ENCODE assay signal across 12 mouse cellular contexts in genomic region chr11:58967346-58967745, GRCm38 (mm10). TPM values are rescaled to one million over a fixed set of nuclear protein-coding genes. Genes with fewer than 3 reads are reported as not detected.
A peak's percentile ranks its signal among the peaks of the same experiment; 100 is the strongest.
DNase-seq lines count a peak whose midpoint lies in the region; ATAC-seq and TF ChIP-seq lines count a peak whose summit lies in the region.
"Had no signal": no experiment of that assay in that cellular context is flagged by ENCODE, and none has a peak within 500 bp of the region (broad histone marks: within the 10 kb centered on the region; RNA-seq: fewer than 3 reads in every experiment).

No protein-coding gene starts in this region.

- H3K4me2 ChIP-seq in liver, postnatal 0 days (ENCODE audit: low read depth, low read length): no peak overlapping the region
- H3K4me2 ChIP-seq in liver, embryonic 11.5 days: no peak overlapping the region
- no peak overlapping the region for H3K4me2 ChIP-seq in midbrain, embryonic 11.5 days

- TF ChIP-seq EP300 in liver, postnatal 0 days (IDR thresholded peaks at IDR 0.05; ENCODE audit: low read depth): no peak

- no peak overlapping the region for H3K9ac ChIP-seq in liver, postnatal 0 days (replicated peaks)
- no peak overlapping the region for H3K9ac ChIP-seq in liver, embryonic 11.5 days (ENCODE audit: low read depth, low read length)
- H3K9ac ChIP-seq in midbrain, embryonic 11.5 days (ENCODE audit: low read length): no peak overlapping the region

- peaks cover 9% of the 10 kb centered on the region; the same call in 1 of the 2 replicates for H3K36me3 ChIP-seq in liver, postnatal 0 days (replicated peaks; ENCODE audit: insufficient read depth, low read length)
- no peaks in the 10 kb centered on the region for H3K36me3 ChIP-seq in liver, embryonic 11.5 days (ENCODE audit: control insufficient read depth, insufficient read depth, low read length)
- no peaks in the 10 kb centered on the region for H3K36me3 ChIP-seq in splenic B cell, adult 2 months (ENCODE audit: control insufficient read depth, insufficient read depth, low read length, poor library complexity, severe bottlenecking)
- H3K36me3 ChIP-seq in midbrain, embryonic 11.5 days (ENCODE audit: control insufficient read depth, insufficient read depth, low read length): peaks cover 3% of the 10 kb centered on the region; the same call in 1 of the 2 replicates

- DNase-seq in cerebellum, postnatal 10 days: peak; percentile 64 to 70
- DNase-seq in cerebellum, postnatal 4 days (ENCODE audit: low spot score in 2 of 2): no peak
- DNase-seq in liver, postnatal 0 days: peak; percentile 50
- DNase-seq in liver, embryonic 11.5 days (ENCODE audit: low spot score): no peak
- peak; percentile 47 for DNase-seq in c-Kit-positive CD71-positive TER-119-positive erythroid progenitor cells, embryonic 14.5 days (ENCODE audit: low spot score)
- peak; percentile 83 for DNase-seq in splenic B cell, adult 2 months (ENCODE audit: low read depth, low spot score)
- DNase-seq in layer of hippocampus, postnatal 36 days: no peak
- no peak for DNase-seq in midbrain, embryonic 11.5 days (ENCODE audit: low spot score, missing footprints)
- DNase-seq: cerebellum, adult 11 months; spleen, adult 18-20 months had no signal

- no peak for ATAC-seq in liver, postnatal 0 days
- no peak for ATAC-seq in liver, embryonic 11.5 days (replicated peaks; ENCODE audit: low FRiP score)
- ATAC-seq in midbrain, embryonic 11.5 days (ENCODE audit: low FRiP score): no peak

- H3K27ac ChIP-seq in liver, postnatal 0 days (ENCODE audit: low read depth): no peak overlapping the region
- no peak overlapping the region for H3K27ac ChIP-seq in liver, embryonic 11.5 days (ENCODE audit: low read depth, low read length)
- H3K27ac ChIP-seq in midbrain, embryonic 11.5 days (ENCODE audit: low read depth, low read length): no peak overlapping the region
- H3K27ac ChIP-seq: forebrain, embryonic 10.5 days; limb, embryonic 10.5 days had no signal

- 86% methylated on average over 1 of the region's 1 CpGs for WGBS in liver, postnatal 0 days (ENCODE audit: insufficient replicate concordance)
- 95% methylated on average over 1 of the region's 1 CpGs for WGBS in liver, embryonic 11.5 days
- WGBS in midbrain, embryonic 11.5 days: 96% methylated on average over 1 of the region's 1 CpGs

- peaks cover 15% of the 10 kb centered on the region for H3K4me1 ChIP-seq in liver, postnatal 0 days (ENCODE audit: insufficient read depth)
- H3K4me1 ChIP-seq in liver, embryonic 11.5 days (replicated peaks; ENCODE audit: control insufficient read depth, insufficient read depth, low read length): 0 out of 2 replicates have a peak, but pooled peaks cover 9% of the 10 kb centered on the region
- peaks cover 4% of the 10 kb centered on the region for H3K4me1 ChIP-seq in midbrain, embryonic 11.5 days (ENCODE audit: control insufficient read depth, insufficient read depth, low read length)

- H3K27me3 ChIP-seq in liver, postnatal 0 days (ENCODE audit: insufficient read depth, low read length): no peaks in the 10 kb centered on the region
- H3K27me3 ChIP-seq in liver, embryonic 11.5 days (replicated peaks; ENCODE audit: control insufficient read depth, insufficient read depth, low read length): peaks cover 8% of the 10 kb centered on the region
- no peaks in the 10 kb centered on the region for H3K27me3 ChIP-seq in splenic B cell, adult 2 months (ENCODE audit: control insufficient read depth, insufficient read depth, low read length, poor library complexity, severe bottlenecking)
- no peaks in the 10 kb centered on the region for H3K27me3 ChIP-seq in midbrain, embryonic 11.5 days (ENCODE audit: control insufficient read depth, insufficient read depth, low read length)

- TF ChIP-seq CTCF in liver, postnatal 0 days (IDR thresholded peaks at IDR 0.05; ENCODE audit: low read depth): peak; percentile 76

- no peak overlapping the region for H3K4me3 ChIP-seq in liver, postnatal 0 days (ENCODE audit: low read depth, low read length)
- no peak overlapping the region for H3K4me3 ChIP-seq in liver, embryonic 11.5 days (ENCODE audit: low read depth, low read length)
- H3K4me3 ChIP-seq in midbrain, embryonic 11.5 days (ENCODE audit: low read depth, low read length): no peak overlapping the region
- H3K4me3 ChIP-seq: forebrain, embryonic 10.5 days; limb, embryonic 10.5 days had no signal

- H3K9me3 ChIP-seq in liver, postnatal 0 days (ENCODE audit: low read length): no peaks in the 10 kb centered on the region
- no peaks in the 10 kb centered on the region for H3K9me3 ChIP-seq in liver, embryonic 11.5 days (ENCODE audit: control insufficient read depth, low read length)
- H3K9me3 ChIP-seq in midbrain, embryonic 11.5 days (ENCODE audit: control insufficient read depth, low read length): no peaks in the 10 kb centered on the region
- H3K9me3 ChIP-seq: forebrain, embryonic 10.5 days; limb, embryonic 10.5 days had no signal

RNA-seq across cellular contexts. Expression of gene Trim11, which starts 10.5 kb away (rescaled TPM):
- polyA plus RNA-seq in liver, postnatal 0 days (2015; fragmentation: Nextera tagmentation; extraction: Ambion mirVana): 8.8 and 8.9 TPM in 2 replicates
- 17.3 and 17.8 TPM in 2 replicates for polyA plus RNA-seq in liver, embryonic 11.5 days (2014; fragmentation: Nextera tagmentation; extraction: Ambion mirVana)
- total RNA-seq in layer of hippocampus, postnatal 36 days (2021): 10 to 100 TPM; 28.8 to 29.3 TPM
- 17.6 and 18.5 TPM in 2 replicates for polyA plus RNA-seq in midbrain, embryonic 11.5 days (2014; fragmentation: Nextera tagmentation; extraction: Ambion mirVana)

RNA-seq across cellular contexts. Expression of gene Hist3h2a, which starts 12.9 kb away (rescaled TPM):
- 14.3 and 14.8 TPM in 2 replicates for polyA plus RNA-seq in liver, postnatal 0 days (2015; fragmentation: Nextera tagmentation; extraction: Ambion mirVana)
- 12.0 and 14.5 TPM in 2 replicates for polyA plus RNA-seq in liver, embryonic 11.5 days (2014; fragmentation: Nextera tagmentation; extraction: Ambion mirVana)
- 10 to 100 TPM; 73.2 to 83.2 TPM for total RNA-seq in layer of hippocampus, postnatal 36 days (2021)
- polyA plus RNA-seq in midbrain, embryonic 11.5 days (2014; fragmentation: Nextera tagmentation; extraction: Ambion mirVana): 57.8 and 61.8 TPM in 2 replicates

RNA-seq across cellular contexts. Expression of gene Trim17, which starts 12.9 kb away (rescaled TPM):
- 0.11 and 0.15 TPM in 2 replicates for polyA plus RNA-seq in liver, postnatal 0 days (2015; fragmentation: Nextera tagmentation; extraction: Ambion mirVana)
- 0.23 and 0.38 TPM in 2 replicates for polyA plus RNA-seq in liver, embryonic 11.5 days (2014; fragmentation: Nextera tagmentation; extraction: Ambion mirVana)
- total RNA-seq in layer of hippocampus, postnatal 36 days (2021): 1 to 10 TPM; 5.6 to 6.2 TPM
- polyA plus RNA-seq in midbrain, embryonic 11.5 days (2014; fragmentation: Nextera tagmentation; extraction: Ambion mirVana): 0.45 and 0.62 TPM in 2 replicates

RNA-seq across cellular contexts. Expression of gene Hist3h2ba, which starts 18.6 kb away (rescaled TPM):
- 4.9 and 10.0 TPM in 2 replicates for polyA plus RNA-seq in liver, postnatal 0 days (2015; fragmentation: Nextera tagmentation; extraction: Ambion mirVana)
- polyA plus RNA-seq in liver, embryonic 11.5 days (2014; fragmentation: Nextera tagmentation; extraction: Ambion mirVana): 6.3 and 6.9 TPM in 2 replicates
- total RNA-seq in layer of hippocampus, postnatal 36 days (2021): 10 to 100 TPM; 88.8 to 93.5 TPM
- 99.9 and 101 TPM in 2 replicates for polyA plus RNA-seq in midbrain, embryonic 11.5 days (2014; fragmentation: Nextera tagmentation; extraction: Ambion mirVana)

RNA-seq across cellular contexts. Expression of gene Rnf187, which starts 28.6 kb away (rescaled TPM):
- polyA plus RNA-seq in liver, postnatal 0 days (2015; fragmentation: Nextera tagmentation; extraction: Ambion mirVana): 85.3 and 96.0 TPM in 2 replicates
- polyA plus RNA-seq in liver, embryonic 11.5 days (2014; fragmentation: Nextera tagmentation; extraction: Ambion mirVana): 229 and 240 TPM in 2 replicates
- 100 to 1,000 TPM; 478 to 523 TPM for total RNA-seq in layer of hippocampus, postnatal 36 days (2021)
- polyA plus RNA-seq in midbrain, embryonic 11.5 days (2014; fragmentation: Nextera tagmentation; extraction: Ambion mirVana): 354 and 381 TPM in 2 replicates

Comparison
In these comparisons a context has a peak if more than half of its experiments do, and no peak if none do; other contexts are left out.
1. DNase-seq: peak in cerebellum, postnatal 10 days (2 of 2), liver, postnatal 0 days (single experiment), c-Kit-positive CD71-positive TER-119-positive erythroid progenitor cells, embryonic 14.5 days (single experiment) and splenic B cell, adult 2 months (single experiment); none in cerebellum, postnatal 4 days (0 of 2), liver, embryonic 11.5 days (single experiment), layer of hippocampus, postnatal 36 days (0 of 2) and midbrain, embryonic 11.5 days (single experiment).